9 mouse cellular contexts compared by ENCODE assay signal in the genomic region with DNA sequence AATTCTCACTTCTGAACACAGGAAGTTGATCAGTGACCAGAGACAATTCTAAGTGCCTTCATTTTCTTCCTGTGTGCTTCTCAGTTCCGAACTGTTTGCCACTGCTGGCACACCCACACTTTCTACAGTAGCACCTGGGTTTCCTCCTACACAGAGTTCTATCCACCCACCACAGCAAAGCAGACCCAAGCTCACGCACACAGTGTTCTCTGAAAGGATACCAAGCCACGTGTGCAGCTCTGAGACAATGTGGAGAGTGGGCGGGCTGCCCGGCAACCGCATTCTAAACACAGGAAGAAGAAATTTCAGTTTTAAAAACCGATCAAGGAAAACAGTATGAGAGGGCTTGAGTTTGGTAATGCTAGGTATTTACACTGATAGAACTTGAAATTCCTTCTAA.
DNase-seq lines count a peak whose midpoint lies in the region; ATAC-seq and TF ChIP-seq lines count a peak whose summit lies in the region.
"Had no signal": no experiment of that assay in that cellular context is flagged by ENCODE, and none has a peak within 500 bp of the region (broad histone marks: within the 10 kb centered on the region; RNA-seq: fewer than 3 reads in every experiment).

No protein-coding gene starts in this region.

- H3K27me3 ChIP-seq in heart, embryonic 11.5 days (ENCODE audit: control insufficient read depth, insufficient read depth, low read length): no peaks in the 10 kb centered on the region
- H3K27me3 ChIP-seq in lung, embryonic 16.5 days (ENCODE audit: control insufficient read depth, insufficient read depth, low read depth, low read length): no peaks in the 10 kb centered on the region
- no peaks in the 10 kb centered on the region for H3K27me3 ChIP-seq in stomach, postnatal 0 days (ENCODE audit: control insufficient read depth, insufficient read depth, low read length)
- H3K27me3 ChIP-seq: lung, embryonic 15.5 days had no signal

- DNase-seq in heart, adult 11 months: peak; percentile 90
- peak; percentile 17 for DNase-seq in heart, postnatal 25 days (ENCODE audit: low spot score)
- DNase-seq in thymus, adult 18-20 months: peak; percentile 16 to 43
- DNase-seq in stomach, postnatal 0 days (ENCODE audit: low spot score): no peak
- DNase-seq in yolk sac, embryonic 10.5 days (ENCODE audit: low spot score): no peak
- no peak for DNase-seq in embryo, embryonic 10 days (ENCODE audit: low spot score)

- no peaks in the 10 kb centered on the region for H3K4me1 ChIP-seq in heart, embryonic 11.5 days (ENCODE audit: control insufficient read depth, insufficient read depth, low read length)
- peaks cover 3% of the 10 kb centered on the region; the same call in 1 of the 2 replicates for H3K4me1 ChIP-seq in lung, embryonic 16.5 days (replicated peaks; ENCODE audit: control insufficient read depth, insufficient read depth, low read length)
- no peaks in the 10 kb centered on the region for H3K4me1 ChIP-seq in stomach, postnatal 0 days (replicated peaks; ENCODE audit: control insufficient read depth, insufficient read depth)
- H3K4me1 ChIP-seq: lung, embryonic 15.5 days had no signal

- no peak overlapping the region for H3K4me2 ChIP-seq in heart, embryonic 11.5 days
- H3K4me2 ChIP-seq in lung, embryonic 16.5 days (ENCODE audit: low read depth, low read length): no peak overlapping the region
- H3K4me2 ChIP-seq in stomach, postnatal 0 days (replicated peaks; ENCODE audit: low read depth): no peak overlapping the region
- H3K4me2 ChIP-seq: lung, embryonic 15.5 days had no signal

- H3K4me3 ChIP-seq in heart, embryonic 11.5 days (ENCODE audit: low read depth, low read length): no peak overlapping the region
- no peak overlapping the region for H3K4me3 ChIP-seq in lung, embryonic 16.5 days (ENCODE audit: low read length)
- no peak overlapping the region for H3K4me3 ChIP-seq in stomach, postnatal 0 days (ENCODE audit: low read depth, low read length)
- H3K4me3 ChIP-seq: lung, embryonic 15.5 days had no signal

- H3K36me3 ChIP-seq in heart, embryonic 11.5 days (ENCODE audit: control insufficient read depth, insufficient read depth, low read length): no peaks in the 10 kb centered on the region
- H3K36me3 ChIP-seq in lung, embryonic 16.5 days (ENCODE audit: control insufficient read depth, insufficient read depth, low read length): no peaks in the 10 kb centered on the region
- no peaks in the 10 kb centered on the region for H3K36me3 ChIP-seq in stomach, postnatal 0 days (ENCODE audit: control insufficient read depth, insufficient read depth, low read length)
- H3K36me3 ChIP-seq: lung, embryonic 15.5 days had no signal

- intact Hi-C loops in heart, postnatal 25 days (cut with DNase I): no loop called here

- no peaks in the 10 kb centered on the region for H3K9me3 ChIP-seq in heart, embryonic 11.5 days (replicated peaks; ENCODE audit: control insufficient read depth, low read length)
- no peaks in the 10 kb centered on the region for H3K9me3 ChIP-seq in lung, embryonic 16.5 days (ENCODE audit: control insufficient read depth, low read length)
- H3K9me3 ChIP-seq in stomach, postnatal 0 days (ENCODE audit: control insufficient read depth, low read length): no peaks in the 10 kb centered on the region
- H3K9me3 ChIP-seq: lung, embryonic 15.5 days had no signal

- no peak overlapping the region for H3K27ac ChIP-seq in heart, embryonic 11.5 days (ENCODE audit: low read depth, low read length)
- H3K27ac ChIP-seq in lung, embryonic 16.5 days (ENCODE audit: low read length): no peak overlapping the region
- H3K27ac ChIP-seq in stomach, postnatal 0 days (replicated peaks): no peak overlapping the region
- H3K27ac ChIP-seq: lung, embryonic 15.5 days had no signal

- 80% methylated on average over 7 of the region's 7 CpGs for WGBS in heart, embryonic 11.5 days (ENCODE audit: insufficient replicate concordance)
- 52% methylated on average over 7 of the region's 7 CpGs for WGBS in lung, embryonic 16.5 days
- 68% methylated on average over 7 of the region's 7 CpGs for WGBS in stomach, postnatal 0 days

- H3K9ac ChIP-seq in heart, embryonic 11.5 days (ENCODE audit: low read depth, low read length): no peak overlapping the region
- H3K9ac ChIP-seq in lung, embryonic 16.5 days (ENCODE audit: low read length): no peak overlapping the region
- no peak overlapping the region for H3K9ac ChIP-seq in stomach, postnatal 0 days (ENCODE audit: low read length)
- H3K9ac ChIP-seq: lung, embryonic 15.5 days had no signal

- no peak for ATAC-seq in heart, embryonic 11.5 days (replicated peaks; ENCODE audit: insufficient number of reproducible peaks, low FRiP score, low TSS enrichment)
- ATAC-seq in lung, embryonic 16.5 days (ENCODE audit: low read depth): peak; percentile 49; the same call in 1 of the 2 replicates
- ATAC-seq in stomach, postnatal 0 days (ENCODE audit: low FRiP score, low TSS enrichment): no peak

- TF ChIP-seq EP300 in stomach, postnatal 0 days (optimal IDR thresholded peaks at IDR 0.05): no peak

- TF ChIP-seq CTCF in stomach, postnatal 0 days (IDR thresholded peaks at IDR 0.05; ENCODE audit: low read depth): no peak

Comparison
In these comparisons a context has a peak if more than half of its experiments do, and no peak if none do; other contexts are left out.
1. DNase-seq: peak in heart, adult 11 months (single experiment), heart, postnatal 25 days (single experiment) and thymus, adult 18-20 months (2 of 2); none in stomach, postnatal 0 days (single experiment), yolk sac, embryonic 10.5 days (single experiment) and embryo, embryonic 10 days (single experiment).